Mouse (Mus musculus) midbrain, postnatal 0 days (tissue): ENCODE measurements around the gene Gfer. TPM values are rescaled to one million over a fixed set of nuclear protein-coding genes. Genes with fewer than 3 reads are reported as not detected.

Experiments
- ATAC-seq: fragments of 200-750 bp; cut with Nextera tagmentation; 2 replicates; pipeline ENCODE4 v1.8.0; 2017; ENCODE audit warnings: moderate number of reproducible peaks, mild to moderate bottlenecking, moderate TSS enrichment, moderate library complexity; ENCODE audit not compliant: low FRiP score
- DNase-seq: peaks from one replicate; pipeline ENCODE4 v3.0.0-alpha.2; 2015; ENCODE audit warnings: low spot score
- H3K27ac ChIP-seq: fragments of 300-500 bp; sonication (generic); 2 replicates; pipeline ENCODE4 v1.5.1; 2014; ENCODE audit warnings: low read depth, mild to moderate bottlenecking, low read length, mixed read lengths
- H3K27me3 ChIP-seq: fragments of 300-500 bp; sonication (generic); 2 replicates; pipeline ENCODE4 v1.6.1; 2014; ENCODE audit warnings: low read length, control low read depth, mixed read lengths; ENCODE audit not compliant: insufficient read depth
- H3K36me3 ChIP-seq: fragments of 300-500 bp; sonication (generic); 2 replicates; pipeline ENCODE4 v1.6.1; 2014; ENCODE audit warnings: low read length, control low read depth, mixed read lengths; ENCODE audit not compliant: insufficient read depth
- H3K4me1 ChIP-seq: fragments of 300-500 bp; sonication (generic); 2 replicates; pipeline ENCODE4 v1.6.1; 2014; ENCODE audit warnings: mild to moderate bottlenecking, control low read depth, antibody characterized with exemption, low read length, mixed read lengths; ENCODE audit not compliant: insufficient read depth
- H3K4me2 ChIP-seq: fragments of 300-500 bp; sonication (generic); 2 replicates; pipeline ENCODE4 v1.6.1; 2014; ENCODE audit warnings: low read depth, mild to moderate bottlenecking, low read length, mixed read lengths; ENCODE audit not compliant: poor library complexity, severe bottlenecking
- H3K4me3 ChIP-seq: fragments of 300-500 bp; sonication (generic); 2 replicates; pipeline ENCODE4 v1.5.1; 2014; ENCODE audit warnings: low read depth, mild to moderate bottlenecking, low read length, moderate library complexity
- H3K9ac ChIP-seq: fragments of 300-500 bp; sonication (generic); replicated peaks from 2 replicates; pipeline ENCODE4 v1.6.1; 2014; ENCODE audit warnings: mild to moderate bottlenecking, low read length, moderate library complexity, mixed read lengths; ENCODE audit not compliant: poor library complexity, severe bottlenecking
- H3K9me3 ChIP-seq: fragments of 300-500 bp; sonication (generic); 2 replicates; pipeline ENCODE4 v1.6.1; 2016; ENCODE audit warnings: low read length, control low read depth
- CTCF ChIP-seq: IDR thresholded peaks from 2 replicates; pipeline ENCODE4 v1.5.1; 2016; ENCODE audit warnings: antibody characterized with exemption, mild to moderate bottlenecking
- WGBS: fragments of 180-500 bp; shearing (Covaris S2); extraction: QIAGEN DNeasy Blood & Tissue Kit; methylation state at CpG from one replicate; pipeline ENCODE4 v1.1.7; 2014; 5-methylcytosine and 5-hydroxymethylcytosine counted together
- polyA plus RNA-seq: library from polyadenylated mRNA; unstranded; fragments of >200 nt; fragmentation: Nextera tagmentation; extraction: Ambion mirVana; gene quantifications from 2 replicates; pipeline ENCODE4 v1.2.1, GENCODE M21; 2015
- total RNA-seq: library from RNA; depleted of rRNA; stranded (reverse); fragments of >200 nt; gene quantifications from 2 replicates; pipeline ENCODE4 v1.2.3, GENCODE M21; 2014

The Gfer gene
- total and polyA plus RNA-seq, 2 experiments from 2014 or later = 28.0 to 39.4 TPM

DNA sequence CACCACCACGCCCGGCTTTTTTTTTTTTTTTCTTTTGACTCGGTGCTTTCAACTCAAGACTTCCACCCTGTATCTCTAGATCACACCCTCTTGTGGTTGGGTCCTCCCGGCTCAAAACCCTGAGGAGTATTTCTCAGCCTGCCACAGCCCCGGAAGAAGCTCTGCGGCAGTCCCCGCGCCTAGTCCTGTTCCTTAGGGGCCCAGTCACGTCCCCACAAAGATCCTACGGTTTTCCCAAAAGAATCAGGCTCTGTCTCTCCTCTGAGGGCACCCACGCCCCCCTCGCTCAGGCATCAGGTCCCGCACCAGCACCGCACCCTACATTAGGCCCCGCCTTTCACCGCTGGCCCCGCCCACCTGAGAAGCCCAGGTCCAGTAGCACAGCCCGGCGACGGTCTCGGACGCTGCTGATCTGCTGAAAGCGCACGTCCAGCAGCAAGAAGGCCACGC is 8.8 kb downstream of the Gfer start:
- DNase-seq (no peak), ATAC-seq (no peak)
- 2% methylated on average over 25 of the region's 25 CpGs for WGBS

DNA sequence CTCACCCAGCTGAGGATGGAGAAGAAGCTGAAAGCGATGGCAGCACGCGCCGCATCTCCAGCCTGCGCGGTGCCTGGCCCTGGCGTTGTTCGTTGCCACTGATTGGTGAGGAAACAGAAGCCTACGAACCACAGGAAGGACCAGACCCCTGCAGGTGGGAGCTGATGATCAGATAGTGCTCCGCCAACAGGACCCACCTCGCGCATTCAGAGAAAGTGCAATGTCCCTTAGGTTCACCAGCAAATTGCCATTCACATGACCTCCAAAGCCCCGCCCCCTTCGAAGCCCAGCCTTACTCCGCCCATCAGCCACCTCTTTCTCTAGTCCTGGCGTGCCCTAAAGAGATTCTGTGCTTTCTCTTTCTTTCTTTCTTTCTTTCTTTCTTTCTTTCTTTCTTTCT is 9.4 kb downstream of the Gfer start:
- H3K4me2 ChIP-seq = peak overlapping the region; percentile 18; the same call in 1 of the 2 replicates
- no peaks in the 10 kb centered on the region for H3K27me3 ChIP-seq
- no peak for TF ChIP-seq CTCF
- H3K36me3 ChIP-seq = peaks cover 22% of the 10 kb centered on the region
- WGBS = 39% methylated on average over 16 of the region's 16 CpGs
- H3K27ac ChIP-seq = no peak overlapping the region
- ATAC-seq = no peak
- DNase-seq = no peak
- H3K4me1 ChIP-seq = peaks cover 14% of the 10 kb centered on the region
- H3K9ac ChIP-seq = no peak overlapping the region
- H3K9me3 ChIP-seq = no peaks in the 10 kb centered on the region
- no peak overlapping the region for H3K4me3 ChIP-seq

More for the DNA sequence above, 8.8 kb downstream of the Gfer start:
- H3K36me3 ChIP-seq = peaks cover 17% of the 10 kb centered on the region
- H3K4me1 ChIP-seq = peaks cover 14% of the 10 kb centered on the region
- peak overlapping the region; percentile 64 for H3K4me3 ChIP-seq
- H3K4me2 ChIP-seq = peak overlapping the region; percentile 65
- no peak overlapping the region for H3K27ac ChIP-seq
- H3K9me3 ChIP-seq = no peaks in the 10 kb centered on the region
- peak overlapping the region; percentile 44; the same call in 1 of the 2 replicates for H3K9ac ChIP-seq
- no peak for TF ChIP-seq CTCF
- no peaks in the 10 kb centered on the region for H3K27me3 ChIP-seq

DNA sequence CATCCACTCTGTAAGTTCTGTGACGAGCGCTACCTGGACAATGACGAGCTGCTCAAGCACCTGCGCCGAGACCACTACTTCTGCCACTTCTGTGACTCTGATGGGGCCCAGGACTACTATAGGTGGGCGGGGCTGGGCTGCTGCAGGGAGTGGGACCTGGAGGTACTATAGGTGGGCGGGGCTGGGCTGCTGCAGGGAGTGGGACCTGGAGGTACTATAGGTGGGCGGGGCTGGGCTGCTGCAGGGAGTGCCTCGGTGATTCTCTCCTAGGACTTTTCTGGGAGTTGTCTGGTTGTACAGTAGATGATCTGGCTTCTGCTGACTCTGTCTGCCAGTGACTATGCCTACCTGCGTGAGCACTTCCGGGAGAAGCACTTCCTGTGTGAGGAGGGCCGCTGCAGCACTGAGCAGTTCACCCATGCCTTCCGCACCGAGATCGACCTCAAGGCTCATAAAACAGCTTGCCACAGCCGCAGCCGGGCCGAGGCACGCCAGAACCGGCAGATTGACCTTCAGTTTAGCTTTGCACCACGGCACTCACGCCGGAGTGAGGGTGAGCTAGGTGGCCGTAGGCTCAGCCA is 18.4 kb downstream of the Gfer start:
- ATAC-seq (no peak), DNase-seq (no peak)
- no peak overlapping the region for H3K27ac ChIP-seq
- no peaks in the 10 kb centered on the region for H3K4me1 ChIP-seq
- 97% methylated on average over 24 of the region's 24 CpGs for WGBS
- peaks cover 57% of the 10 kb centered on the region for H3K36me3 ChIP-seq
- H3K27me3 ChIP-seq = no peaks in the 10 kb centered on the region
- no peak overlapping the region for H3K4me2 ChIP-seq
- no peak overlapping the region for H3K9ac ChIP-seq
- TF ChIP-seq CTCF = no peak
- H3K4me3 ChIP-seq = no peak overlapping the region
- H3K9me3 ChIP-seq = no peaks in the 10 kb centered on the region

DNA sequence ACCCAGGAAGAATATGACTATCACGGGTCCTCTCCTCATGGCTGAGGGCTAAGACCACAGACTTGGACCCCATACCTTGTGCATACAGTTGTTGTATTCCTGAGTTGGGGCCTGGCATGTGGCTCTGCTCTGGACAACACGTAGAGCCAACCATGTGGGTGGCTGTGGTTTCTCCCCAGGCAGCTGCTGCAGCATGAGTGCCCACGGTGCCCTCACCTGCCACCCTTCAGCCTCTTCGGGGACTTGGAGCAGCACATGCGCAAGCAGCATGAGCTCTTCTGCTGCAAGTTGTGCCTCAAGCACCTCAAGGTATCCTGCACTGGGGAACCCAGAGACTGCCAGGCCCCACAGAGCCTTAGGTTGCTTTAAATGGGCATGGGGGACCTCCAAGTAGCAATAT is 19.1 kb downstream of the Gfer start:
- DNase-seq (no peak), ATAC-seq (no peak)
- 0 out of 2 replicates have a peak, but pooled peaks cover 6% of the 10 kb centered on the region for H3K4me1 ChIP-seq
- no peaks in the 10 kb centered on the region for H3K9me3 ChIP-seq
- H3K27ac ChIP-seq = no peak overlapping the region
- TF ChIP-seq CTCF = no peak
- H3K4me3 ChIP-seq = no peak overlapping the region
- no peak overlapping the region for H3K4me2 ChIP-seq
- H3K36me3 ChIP-seq = peaks cover 52% of the 10 kb centered on the region
- H3K9ac ChIP-seq = no peak overlapping the region
- H3K27me3 ChIP-seq = no peaks in the 10 kb centered on the region
- WGBS = 93% methylated on average over 5 of the region's 5 CpGs

DNA sequence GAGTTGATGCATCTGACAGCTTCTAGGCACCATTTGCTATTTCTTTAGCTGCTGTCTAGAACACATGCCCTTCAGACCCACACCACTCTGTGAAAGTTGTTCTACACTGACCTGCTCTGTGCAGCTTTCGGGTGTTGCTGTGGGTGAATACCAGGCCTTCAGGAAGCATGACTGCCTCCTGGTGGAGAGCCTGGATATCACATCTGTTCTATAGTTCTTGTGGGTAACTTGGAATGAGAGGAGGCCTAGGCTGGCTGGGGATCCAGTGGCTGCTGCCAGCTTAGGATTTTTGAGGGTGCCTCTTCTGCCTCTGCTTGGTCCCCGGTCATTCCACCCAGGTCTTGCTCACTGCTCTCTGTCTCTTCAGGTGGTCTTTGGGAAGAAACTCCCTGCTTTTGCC is 19.8 kb downstream of the Gfer start:
- DNase-seq (peak; percentile 71), ATAC-seq (no peak)

DNA sequence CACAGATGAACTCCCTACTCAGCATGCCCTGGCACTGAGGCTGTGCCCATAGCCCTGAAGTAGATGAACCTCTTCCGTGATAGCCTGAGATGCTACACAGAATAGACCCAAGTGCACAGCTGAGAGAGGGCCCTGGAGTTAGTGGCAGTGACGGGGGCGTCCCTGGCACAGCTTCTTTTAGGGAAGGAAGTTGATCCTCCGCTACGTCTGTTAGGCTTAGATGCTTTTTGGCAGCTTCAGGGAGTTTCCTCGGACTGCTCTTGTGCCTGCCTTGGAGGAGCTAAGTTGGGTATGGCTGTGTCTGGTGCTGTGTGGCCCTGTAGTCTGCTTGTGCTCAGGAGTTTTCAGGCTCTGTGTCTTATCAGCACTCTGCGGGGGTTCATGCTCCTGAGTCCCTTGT is 21.7 kb downstream of the Gfer start:
- Histone ChIP-seq H3K27me3 (no peaks in the 10 kb centered on the region), H3K36me3 (peaks cover 27% of the 10 kb centered on the region), H3K4me3 (no peak overlapping the region), H3K9me3 (no peaks in the 10 kb centered on the region), H3K27ac (no peak overlapping the region), H3K4me2 (no peak overlapping the region), H3K4me1 (peaks cover 15% of the 10 kb centered on the region; the same call in 1 of the 2 replicates), H3K9ac (no peak overlapping the region)
- WGBS = 84% methylated on average over 7 of the region's 7 CpGs
- DNase-seq (no peak), ATAC-seq (no peak)
- no peak for TF ChIP-seq CTCF

More for the DNA sequence above, 19.8 kb downstream of the Gfer start:
- H3K27me3 ChIP-seq = no peaks in the 10 kb centered on the region
- no peak overlapping the region for H3K4me3 ChIP-seq
- H3K4me1 ChIP-seq = peaks cover 10% of the 10 kb centered on the region; the same call in 1 of the 2 replicates
- 53% methylated on average over 2 of the region's 2 CpGs for WGBS
- H3K4me2 ChIP-seq = no peak overlapping the region
- no peak overlapping the region for H3K9ac ChIP-seq
- H3K36me3 ChIP-seq = peaks cover 46% of the 10 kb centered on the region
- H3K9me3 ChIP-seq = no peaks in the 10 kb centered on the region
- TF ChIP-seq CTCF = peak; percentile 82
- no peak overlapping the region for H3K27ac ChIP-seq
